Mouse (Mus musculus): ENCODE results near the gene Cldn14. TPM values are rescaled to one million over a fixed set of nuclear protein-coding genes. Genes with fewer than 3 reads are reported as not detected.

Cldn14 gene
- polyA plus RNA-seq (2014; fragmentation: Nextera tagmentation; extraction: Ambion mirVana), result not detected in 2 replicates

DNA sequence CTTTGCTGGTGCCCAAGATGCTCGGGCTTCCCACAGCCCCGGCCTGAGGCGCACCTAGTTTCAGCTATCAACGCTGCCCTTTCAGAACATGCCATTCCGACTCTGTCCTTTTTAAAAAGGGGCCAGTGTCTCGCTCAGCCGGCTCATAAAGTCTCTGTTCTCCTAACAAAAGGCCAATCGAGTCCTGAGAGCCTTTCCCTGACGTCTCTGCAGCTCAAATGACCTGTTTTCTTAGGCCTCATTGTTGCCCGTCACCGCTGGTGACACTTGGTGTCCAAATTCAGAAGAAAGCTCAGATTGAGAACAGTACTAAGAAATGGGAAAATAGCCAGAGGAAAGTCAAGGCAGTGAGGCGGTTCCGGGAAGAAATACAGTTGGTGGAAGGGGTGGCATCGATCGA, at the start of gene Cldn14:
Gene Cldn14, minus strand, starts transcription at position 101 of the 400 bp plus-strand sequence.
- H3K4me3 ChIP-seq (ENCODE audit: low read depth, low read length), result no peak within 1 kb of the TSS
- no peaks in the 10 kb centered on the region for H3K4me1 ChIP-seq (replicated peaks; ENCODE audit: control insufficient read depth, insufficient read depth, low read length)
- no peaks in the 10 kb centered on the region for H3K9me3 ChIP-seq (ENCODE audit: control insufficient read depth, low read length)
- WGBS, result 49% methylated on average over 15 of the region's 15 CpGs
- ATAC-seq (ENCODE audit: low FRiP score), result no peak
- no peak for DNase-seq (ENCODE audit: low spot score)
- H3K4me2 ChIP-seq (replicated peaks; ENCODE audit: low read depth, low read length), result no peak within 1 kb of the TSS
- no peak within 1 kb of the TSS for H3K9ac ChIP-seq (ENCODE audit: low read depth, low read length)
- H3K27ac ChIP-seq (ENCODE audit: low read depth, low read length), result no peak within 1 kb of the TSS
- H3K36me3 ChIP-seq (ENCODE audit: control insufficient read depth, insufficient read depth, low read length), result no peaks in the 10 kb centered on the region
- no peaks in the 10 kb centered on the region; the same call in 1 of the 2 replicates for H3K27me3 ChIP-seq (ENCODE audit: control insufficient read depth, insufficient read depth, low read length)

- ATAC-seq (ENCODE audit: low FRiP score) (no peak), DNase-seq (ENCODE audit: low spot score) (peak; percentile 13)
- H3K27me3 ChIP-seq (ENCODE audit: control insufficient read depth, insufficient read depth, low read length), result no peaks in the 10 kb centered on the region
- no peaks in the 10 kb centered on the region for H3K9me3 ChIP-seq (ENCODE audit: control insufficient read depth, low read length)
- WGBS, result 63% methylated on average over 8 of the region's 8 CpGs
- no peak overlapping the region for H3K4me2 ChIP-seq (replicated peaks; ENCODE audit: low read depth, low read length)
- H3K4me1 ChIP-seq (replicated peaks; ENCODE audit: control insufficient read depth, insufficient read depth, low read length), result no peaks in the 10 kb centered on the region
- no peak overlapping the region for H3K27ac ChIP-seq (ENCODE audit: low read depth, low read length)
- no peak overlapping the region for H3K4me3 ChIP-seq (ENCODE audit: low read depth, low read length)
- H3K9ac ChIP-seq (ENCODE audit: low read depth, low read length), result no peak overlapping the region
- no peaks in the 10 kb centered on the region for H3K36me3 ChIP-seq (ENCODE audit: control insufficient read depth, insufficient read depth, low read length)
Observed at GRCm38 (mm10) chr16:94055576-94055975, 46.9 kb upstream of the Cldn14 start.

DNA sequence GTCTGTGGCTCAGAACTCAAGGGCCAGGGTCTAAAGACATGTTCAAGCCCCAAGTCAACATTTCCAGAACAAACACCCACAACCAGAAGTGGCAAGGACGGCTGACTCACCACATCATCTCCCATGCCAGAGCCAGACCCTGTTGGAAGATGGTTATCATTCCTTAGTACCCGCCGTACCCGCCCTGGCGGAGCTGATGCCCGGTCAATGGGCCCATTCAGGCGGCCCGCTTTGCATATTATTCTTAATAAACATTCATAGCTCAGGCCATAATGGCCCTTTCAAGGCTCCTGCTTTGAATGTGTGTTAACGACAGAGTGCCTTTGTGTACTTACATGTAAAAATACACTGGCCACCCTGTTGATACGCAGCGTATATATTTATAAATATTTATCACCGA, 46.5 kb upstream of the Cldn14 start:
- 88% methylated on average over 12 of the region's 12 CpGs for WGBS

DNA sequence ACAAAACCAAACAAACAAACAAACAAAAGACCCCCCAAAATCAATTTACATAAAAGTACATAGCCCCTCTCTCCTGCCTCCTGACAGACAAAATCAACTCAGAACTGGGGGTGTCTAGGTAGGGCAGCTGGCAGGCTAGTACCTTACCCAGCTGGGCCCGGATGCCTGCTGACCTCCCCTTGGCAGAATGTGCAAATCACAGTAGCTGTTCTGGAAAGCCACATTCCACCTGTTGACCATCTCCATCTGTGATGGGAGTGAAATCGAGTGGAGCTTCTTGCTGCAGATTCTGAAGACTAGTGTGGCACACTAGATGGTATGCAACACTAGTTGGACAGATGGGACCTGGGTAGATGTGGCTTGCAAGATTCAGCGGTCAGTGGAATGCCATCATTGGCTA, 41.7 kb upstream of the Cldn14 start:
- DNase-seq (ENCODE audit: low spot score), result no peak
- H3K4me2 ChIP-seq (replicated peaks; ENCODE audit: low read depth, low read length), result no peak overlapping the region
- no peak overlapping the region for H3K4me3 ChIP-seq (ENCODE audit: low read depth, low read length)
- H3K27ac ChIP-seq (ENCODE audit: low read depth, low read length), result no peak overlapping the region
- H3K9ac ChIP-seq (ENCODE audit: low read depth, low read length), result no peak overlapping the region
- ATAC-seq (ENCODE audit: low FRiP score), result no peak
- H3K27me3 ChIP-seq (ENCODE audit: control insufficient read depth, insufficient read depth, low read length), result no peaks in the 10 kb centered on the region
- no peaks in the 10 kb centered on the region for H3K36me3 ChIP-seq (ENCODE audit: control insufficient read depth, insufficient read depth, low read length)
- H3K9me3 ChIP-seq (ENCODE audit: control insufficient read depth, low read length), result no peaks in the 10 kb centered on the region
- H3K4me1 ChIP-seq (replicated peaks; ENCODE audit: control insufficient read depth, insufficient read depth, low read length), result no peaks in the 10 kb centered on the region
- 88% methylated on average over 3 of the region's 3 CpGs for WGBS

More for the DNA sequence above, 46.5 kb upstream of the Cldn14 start:
- Histone ChIP-seq H3K4me1 (replicated peaks; ENCODE audit: control insufficient read depth, insufficient read depth, low read length) (no peaks in the 10 kb centered on the region), H3K9ac (ENCODE audit: low read depth, low read length) (no peak overlapping the region), H3K36me3 (ENCODE audit: control insufficient read depth, insufficient read depth, low read length) (no peaks in the 10 kb centered on the region), H3K27ac (ENCODE audit: low read depth, low read length) (no peak overlapping the region), H3K4me3 (ENCODE audit: low read depth, low read length) (no peak overlapping the region), H3K27me3 (ENCODE audit: control insufficient read depth, insufficient read depth, low read length) (no peaks in the 10 kb centered on the region), H3K4me2 (replicated peaks; ENCODE audit: low read depth, low read length) (no peak overlapping the region), H3K9me3 (ENCODE audit: control insufficient read depth, low read length) (no peaks in the 10 kb centered on the region)
- no peak for ATAC-seq (ENCODE audit: low FRiP score)
- no peak for DNase-seq (ENCODE audit: low spot score)

- no peak overlapping the region for H3K9ac ChIP-seq (ENCODE audit: low read depth, low read length)
- no peak overlapping the region for H3K4me2 ChIP-seq (replicated peaks; ENCODE audit: low read depth, low read length)
- 64% methylated on average over 7 of the region's 7 CpGs for WGBS
- no peaks in the 10 kb centered on the region for H3K9me3 ChIP-seq (ENCODE audit: control insufficient read depth, low read length)
- no peak overlapping the region for H3K4me3 ChIP-seq (ENCODE audit: low read depth, low read length)
- no peaks in the 10 kb centered on the region for H3K36me3 ChIP-seq (ENCODE audit: control insufficient read depth, insufficient read depth, low read length)
- peaks cover 4% of the 10 kb centered on the region; the same call in 1 of the 2 replicates for H3K27me3 ChIP-seq (ENCODE audit: control insufficient read depth, insufficient read depth, low read length)
- H3K4me1 ChIP-seq (replicated peaks; ENCODE audit: control insufficient read depth, insufficient read depth, low read length), result no peaks in the 10 kb centered on the region
- ATAC-seq (ENCODE audit: low FRiP score) (no peak), DNase-seq (ENCODE audit: low spot score) (no peak)
- no peak overlapping the region for H3K27ac ChIP-seq (ENCODE audit: low read depth, low read length)
Observed at GRCm38 (mm10) chr16:94044996-94045395, 36.4 kb upstream of the Cldn14 start.

- no peak for ATAC-seq (ENCODE audit: low FRiP score)
- Histone ChIP-seq H3K4me2 (replicated peaks; ENCODE audit: low read depth, low read length) (no peak overlapping the region), H3K36me3 (ENCODE audit: control insufficient read depth, insufficient read depth, low read length) (no peaks in the 10 kb centered on the region), H3K27ac (ENCODE audit: low read depth, low read length) (no peak overlapping the region), H3K9ac (ENCODE audit: low read depth, low read length) (no peak overlapping the region), H3K4me1 (replicated peaks; ENCODE audit: control insufficient read depth, insufficient read depth, low read length) (no peaks in the 10 kb centered on the region), H3K9me3 (ENCODE audit: control insufficient read depth, low read length) (no peaks in the 10 kb centered on the region), H3K4me3 (ENCODE audit: low read depth, low read length) (no peak overlapping the region), H3K27me3 (ENCODE audit: control insufficient read depth, insufficient read depth, low read length) (peaks cover 4% of the 10 kb centered on the region; the same call in 1 of the 2 replicates)
- WGBS, result 87% methylated on average over 1 of the region's 1 CpGs
- DNase-seq (ENCODE audit: low spot score), result no peak
Observed at GRCm38 (mm10) chr16:94043797-94044196, 35.2 kb upstream of the Cldn14 start.

DNA sequence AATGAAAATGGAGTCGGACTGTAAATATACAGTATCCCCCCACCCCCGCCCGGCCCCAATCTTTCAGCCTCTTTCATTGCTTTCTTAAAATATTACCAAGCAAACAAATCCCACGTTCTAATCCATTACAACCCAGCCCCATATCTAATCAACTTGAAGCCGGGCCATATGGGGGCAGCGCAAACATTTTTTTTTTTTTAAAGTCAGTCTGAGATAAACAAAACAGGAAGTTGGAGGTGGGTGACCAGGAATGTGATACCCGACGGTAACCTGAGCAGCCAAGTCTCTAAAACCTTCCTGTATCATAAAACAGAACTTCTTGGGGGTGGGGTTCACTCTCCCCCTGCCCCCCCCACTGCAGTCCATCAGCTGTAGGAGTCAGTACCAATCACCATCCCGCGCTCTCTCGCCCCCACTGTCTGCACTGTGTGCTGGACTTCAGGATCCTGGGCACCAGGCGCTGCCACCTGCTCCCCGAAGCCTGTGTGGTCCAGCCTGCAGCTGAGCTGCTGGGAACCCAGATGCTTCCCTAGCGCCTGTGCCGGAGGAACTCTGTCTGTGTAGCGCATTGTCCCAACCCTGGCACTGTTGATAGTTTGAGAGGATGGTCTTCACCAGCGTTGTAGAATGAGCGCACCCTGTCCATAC, 32.6 kb upstream of the Cldn14 start:
- H3K4me1 ChIP-seq (replicated peaks; ENCODE audit: control insufficient read depth, insufficient read depth, low read length), result no peaks in the 10 kb centered on the region
- no peaks in the 10 kb centered on the region for H3K9me3 ChIP-seq (ENCODE audit: control insufficient read depth, low read length)
- no peak overlapping the region for H3K4me2 ChIP-seq (replicated peaks; ENCODE audit: low read depth, low read length)
- ATAC-seq (ENCODE audit: low FRiP score) (no peak), DNase-seq (ENCODE audit: low spot score) (peak; percentile 28)
- peaks cover 4% of the 10 kb centered on the region; the same call in 1 of the 2 replicates for H3K27me3 ChIP-seq (ENCODE audit: control insufficient read depth, insufficient read depth, low read length)
- H3K9ac ChIP-seq (ENCODE audit: low read depth, low read length), result no peak overlapping the region
- H3K36me3 ChIP-seq (ENCODE audit: control insufficient read depth, insufficient read depth, low read length), result no peaks in the 10 kb centered on the region
- no peak overlapping the region for H3K27ac ChIP-seq (ENCODE audit: low read depth, low read length)
- no peak overlapping the region for H3K4me3 ChIP-seq (ENCODE audit: low read depth, low read length)
- WGBS, result 56% methylated on average over 18 of the region's 18 CpGs

- ATAC-seq (ENCODE audit: low FRiP score), result no peak
- DNase-seq (ENCODE audit: low spot score), result peak; percentile 13
- no peak overlapping the region for H3K4me3 ChIP-seq (ENCODE audit: low read depth, low read length)
Observed at GRCm38 (mm10) chr16:94040485-94040884, 31.8 kb upstream of the Cldn14 start.

GRCm38 (mm10) chr16:94038986-94039341, 30.3 kb upstream of the Cldn14 start:
- H3K27me3 ChIP-seq (ENCODE audit: control insufficient read depth, insufficient read depth, low read length), result peaks cover 4% of the 10 kb centered on the region; the same call in 1 of the 2 replicates

More at GRCm38 (mm10) chr16:94040485-94040884, 31.8 kb upstream of the Cldn14 start:
- H3K9me3 ChIP-seq (ENCODE audit: control insufficient read depth, low read length), result no peaks in the 10 kb centered on the region
- H3K27me3 ChIP-seq (ENCODE audit: control insufficient read depth, insufficient read depth, low read length), result peaks cover 4% of the 10 kb centered on the region; the same call in 1 of the 2 replicates
- no peaks in the 10 kb centered on the region for H3K4me1 ChIP-seq (replicated peaks; ENCODE audit: control insufficient read depth, insufficient read depth, low read length)
- H3K27ac ChIP-seq (ENCODE audit: low read depth, low read length), result no peak overlapping the region
- 30% methylated on average over 16 of the region's 16 CpGs for WGBS
- no peaks in the 10 kb centered on the region for H3K36me3 ChIP-seq (ENCODE audit: control insufficient read depth, insufficient read depth, low read length)
- no peak overlapping the region for H3K9ac ChIP-seq (ENCODE audit: low read depth, low read length)
- no peak overlapping the region for H3K4me2 ChIP-seq (replicated peaks; ENCODE audit: low read depth, low read length)

More at GRCm38 (mm10) chr16:94038986-94039341, 30.3 kb upstream of the Cldn14 start:
- 91% methylated on average over 9 of the region's 9 CpGs for WGBS
- Histone ChIP-seq H3K9me3 (ENCODE audit: control insufficient read depth, low read length) (no peaks in the 10 kb centered on the region), H3K4me1 (replicated peaks; ENCODE audit: control insufficient read depth, insufficient read depth, low read length) (no peaks in the 10 kb centered on the region), H3K27ac (ENCODE audit: low read depth, low read length) (no peak overlapping the region), H3K4me2 (replicated peaks; ENCODE audit: low read depth, low read length) (no peak overlapping the region), H3K4me3 (ENCODE audit: low read depth, low read length) (no peak overlapping the region), H3K9ac (ENCODE audit: low read depth, low read length) (no peak overlapping the region), H3K36me3 (ENCODE audit: control insufficient read depth, insufficient read depth, low read length) (no peaks in the 10 kb centered on the region)
- DNase-seq (ENCODE audit: low spot score) (no peak), ATAC-seq (ENCODE audit: low FRiP score) (no peak)
